Mouse (Mus musculus) MEL (cell line): ENCODE data around the gene Lpin1.

Source experiments
- ELF1 ChIP-seq: IDR thresholded peaks from 2 replicates; pipeline ENCODE4 v1.6.1; 2014; ENCODE audit warnings: low read depth, mild to moderate bottlenecking, inconsistent platforms, low read length, improper control_type of control experiment, moderate library complexity
- TBP ChIP-seq: IDR thresholded peaks from 2 replicates; pipeline ENCODE4 v1.8.0; 2011; ENCODE audit warnings: low read depth, low read length, improper control_type of control experiment

- no peak for TF ChIP-seq ELF1
- no peak for TF ChIP-seq TBP
Observed at GRCm38 (mm10) chr12:16533331-16533828, 77.4 kb downstream of the Lpin1 start.
